Mouse (Mus musculus): ENCODE data around the gene Ogn. TPM values are rescaled to one million over a fixed set of nuclear protein-coding genes. Genes with fewer than 3 reads are reported as not detected.

The Ogn gene
- polyA plus RNA-seq (2014; fragmentation: Nextera tagmentation; extraction: Ambion mirVana): 8.6 and 8.7 TPM in 2 replicates

DNA sequence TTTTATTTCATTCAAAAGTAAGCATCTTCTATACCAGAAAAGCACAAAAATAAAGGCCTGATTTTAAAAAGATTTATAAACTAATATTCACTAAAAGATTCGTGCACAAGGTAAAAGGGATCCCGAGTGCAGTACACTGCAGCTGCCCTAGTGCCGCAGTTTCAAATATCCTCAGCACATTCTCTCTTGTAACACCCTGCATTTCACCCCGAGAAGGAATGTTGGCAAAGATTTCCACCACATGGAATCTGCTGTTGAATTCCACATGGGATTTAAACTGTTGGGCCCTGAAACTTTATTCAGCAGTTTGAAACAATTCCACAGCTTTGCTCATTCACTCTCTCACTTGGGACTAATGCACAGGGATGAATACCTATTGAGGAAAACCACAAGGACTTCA is at the start of gene Ogn:
TSS of gene Ogn (plus strand) at position 333 of the 400 bp plus-strand sequence.
- H3K4me1 ChIP-seq (replicated peaks; ENCODE audit: control insufficient read depth, insufficient read depth, low read length): no peaks in the 10 kb centered on the region
- DNase-seq (ENCODE audit: low spot score): no peak
- H3K4me2 ChIP-seq (replicated peaks): no peak within 1 kb of the TSS
- 81% methylated on average over 4 of the region's 4 CpGs for WGBS
- no peaks in the 10 kb centered on the region for H3K9me3 ChIP-seq (ENCODE audit: control insufficient read depth, low read length)
- ATAC-seq (ENCODE audit: low FRiP score): no peak
- no peaks in the 10 kb centered on the region for H3K36me3 ChIP-seq (replicated peaks; ENCODE audit: control insufficient read depth, insufficient read depth)
- H3K27me3 ChIP-seq (ENCODE audit: control insufficient read depth, insufficient read depth, low read length): no peaks in the 10 kb centered on the region
- no peak within 1 kb of the TSS for H3K9ac ChIP-seq
- H3K27ac ChIP-seq: no peak within 1 kb of the TSS
- H3K4me3 ChIP-seq (replicated peaks; ENCODE audit: low read length): no peak within 1 kb of the TSS

DNA sequence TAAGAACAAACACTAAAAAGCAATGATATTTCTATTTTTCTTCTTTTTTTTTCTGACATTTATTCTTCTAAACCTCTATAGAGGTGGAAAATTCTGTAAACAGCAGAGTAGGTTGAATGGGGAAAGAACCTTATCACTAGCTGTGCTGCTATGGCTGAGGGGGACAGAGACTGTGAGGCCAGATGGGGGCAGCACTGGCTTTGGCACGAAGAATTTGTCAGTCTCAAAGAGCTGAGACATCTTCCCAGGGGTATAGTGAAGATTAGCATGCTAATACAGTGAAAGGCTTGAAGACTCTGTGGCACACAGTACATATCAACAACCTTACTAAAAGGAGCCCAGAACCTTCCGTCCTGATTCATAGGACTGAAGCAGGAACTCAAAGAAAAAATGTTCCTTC is 48.7 kb upstream of the Ogn start:
- Histone ChIP-seq H3K36me3 (replicated peaks; ENCODE audit: control insufficient read depth, insufficient read depth) (no peaks in the 10 kb centered on the region), H3K27me3 (ENCODE audit: control insufficient read depth, insufficient read depth, low read length) (no peaks in the 10 kb centered on the region), H3K4me1 (replicated peaks; ENCODE audit: control insufficient read depth, insufficient read depth, low read length) (no peaks in the 10 kb centered on the region), H3K9ac (no peak overlapping the region), H3K4me3 (replicated peaks; ENCODE audit: low read length) (no peak overlapping the region), H3K9me3 (ENCODE audit: control insufficient read depth, low read length) (no peaks in the 10 kb centered on the region), H3K27ac (no peak overlapping the region), H3K4me2 (replicated peaks) (no peak overlapping the region)
- WGBS: 39% methylated on average over 2 of the region's 2 CpGs
- peak; percentile 32 for DNase-seq (ENCODE audit: low spot score)
- ATAC-seq (ENCODE audit: low FRiP score): no peak

- no peak for ATAC-seq (ENCODE audit: low FRiP score)
- Histone ChIP-seq H3K27me3 (ENCODE audit: control insufficient read depth, insufficient read depth, low read length) (no peaks in the 10 kb centered on the region), H3K4me3 (replicated peaks; ENCODE audit: low read length) (no peak overlapping the region), H3K9me3 (ENCODE audit: control insufficient read depth, low read length) (no peaks in the 10 kb centered on the region), H3K4me1 (replicated peaks; ENCODE audit: control insufficient read depth, insufficient read depth, low read length) (no peaks in the 10 kb centered on the region), H3K27ac (no peak overlapping the region), H3K9ac (no peak overlapping the region), H3K4me2 (replicated peaks) (no peak overlapping the region), H3K36me3 (replicated peaks; ENCODE audit: control insufficient read depth, insufficient read depth) (no peaks in the 10 kb centered on the region)
- WGBS: 69% methylated on average over 2 of the region's 2 CpGs
- DNase-seq (ENCODE audit: low spot score): no peak
These were observed 47.0 kb upstream of the Ogn start for GRCm38 (mm10) chr13:49560886-49561285.

GRCm38 (mm10) chr13:49564347-49564746 is 43.5 kb upstream of the Ogn start:
- no peaks in the 10 kb centered on the region for H3K36me3 ChIP-seq (replicated peaks; ENCODE audit: control insufficient read depth, insufficient read depth)
- no peak for ATAC-seq (ENCODE audit: low FRiP score)
- H3K4me3 ChIP-seq (replicated peaks; ENCODE audit: low read length): no peak overlapping the region
- no peak overlapping the region for H3K9ac ChIP-seq
- H3K27ac ChIP-seq: no peak overlapping the region
- no peaks in the 10 kb centered on the region for H3K9me3 ChIP-seq (ENCODE audit: control insufficient read depth, low read length)
- DNase-seq (ENCODE audit: low spot score): no peak
- no peaks in the 10 kb centered on the region for H3K4me1 ChIP-seq (replicated peaks; ENCODE audit: control insufficient read depth, insufficient read depth, low read length)
- WGBS: 96% methylated on average over 1 of the region's 1 CpGs
- H3K4me2 ChIP-seq (replicated peaks): no peak overlapping the region
- no peaks in the 10 kb centered on the region for H3K27me3 ChIP-seq (ENCODE audit: control insufficient read depth, insufficient read depth, low read length)

DNA sequence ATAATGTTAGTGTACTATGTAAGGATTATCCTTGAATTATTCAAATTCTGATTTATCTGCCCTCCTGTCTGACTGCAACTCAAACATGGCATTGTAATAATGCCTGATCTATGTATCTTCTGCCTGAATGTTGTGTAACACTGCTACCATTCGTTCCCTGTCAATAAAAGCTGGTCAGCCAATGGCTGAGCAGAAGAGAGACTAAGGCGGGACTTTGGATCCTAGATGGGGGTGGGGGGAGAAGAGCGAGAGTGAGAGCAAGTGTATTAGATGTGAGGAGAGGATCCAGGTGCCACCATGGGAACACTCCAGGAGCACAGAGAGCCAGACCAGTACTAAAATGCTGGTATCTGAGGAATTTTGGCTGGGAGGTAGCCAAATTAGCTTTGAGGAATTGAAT is 37.5 kb upstream of the Ogn start:
- no peaks in the 10 kb centered on the region for H3K36me3 ChIP-seq (replicated peaks; ENCODE audit: control insufficient read depth, insufficient read depth)
- H3K27ac ChIP-seq: no peak overlapping the region
- WGBS: 74% methylated on average over 3 of the region's 3 CpGs
- H3K9me3 ChIP-seq (ENCODE audit: control insufficient read depth, low read length): no peaks in the 10 kb centered on the region
- DNase-seq (ENCODE audit: low spot score): no peak
- H3K9ac ChIP-seq: no peak overlapping the region
- H3K27me3 ChIP-seq (ENCODE audit: control insufficient read depth, insufficient read depth, low read length): no peaks in the 10 kb centered on the region
- no peak overlapping the region for H3K4me2 ChIP-seq (replicated peaks)
- ATAC-seq (ENCODE audit: low FRiP score): 0 out of 2 replicates have a peak, but pooled peaks have one; percentile 46
- H3K4me3 ChIP-seq (replicated peaks; ENCODE audit: low read length): no peak overlapping the region
- no peaks in the 10 kb centered on the region for H3K4me1 ChIP-seq (replicated peaks; ENCODE audit: control insufficient read depth, insufficient read depth, low read length)

GRCm38 (mm10) chr13:49571418-49571817 is 36.4 kb upstream of the Ogn start:
- no peak for DNase-seq (ENCODE audit: low spot score)
- H3K27ac ChIP-seq: no peak overlapping the region
- H3K4me2 ChIP-seq (replicated peaks): no peak overlapping the region
- ATAC-seq (ENCODE audit: low FRiP score): no peak
- H3K9me3 ChIP-seq (ENCODE audit: control insufficient read depth, low read length): no peaks in the 10 kb centered on the region
- H3K4me3 ChIP-seq (replicated peaks; ENCODE audit: low read length): no peak overlapping the region
- no peaks in the 10 kb centered on the region for H3K36me3 ChIP-seq (replicated peaks; ENCODE audit: control insufficient read depth, insufficient read depth)
- H3K9ac ChIP-seq: no peak overlapping the region
- H3K27me3 ChIP-seq (ENCODE audit: control insufficient read depth, insufficient read depth, low read length): no peaks in the 10 kb centered on the region
- no peaks in the 10 kb centered on the region for H3K4me1 ChIP-seq (replicated peaks; ENCODE audit: control insufficient read depth, insufficient read depth, low read length)
- 90% methylated on average over 2 of the region's 2 CpGs for WGBS

DNA sequence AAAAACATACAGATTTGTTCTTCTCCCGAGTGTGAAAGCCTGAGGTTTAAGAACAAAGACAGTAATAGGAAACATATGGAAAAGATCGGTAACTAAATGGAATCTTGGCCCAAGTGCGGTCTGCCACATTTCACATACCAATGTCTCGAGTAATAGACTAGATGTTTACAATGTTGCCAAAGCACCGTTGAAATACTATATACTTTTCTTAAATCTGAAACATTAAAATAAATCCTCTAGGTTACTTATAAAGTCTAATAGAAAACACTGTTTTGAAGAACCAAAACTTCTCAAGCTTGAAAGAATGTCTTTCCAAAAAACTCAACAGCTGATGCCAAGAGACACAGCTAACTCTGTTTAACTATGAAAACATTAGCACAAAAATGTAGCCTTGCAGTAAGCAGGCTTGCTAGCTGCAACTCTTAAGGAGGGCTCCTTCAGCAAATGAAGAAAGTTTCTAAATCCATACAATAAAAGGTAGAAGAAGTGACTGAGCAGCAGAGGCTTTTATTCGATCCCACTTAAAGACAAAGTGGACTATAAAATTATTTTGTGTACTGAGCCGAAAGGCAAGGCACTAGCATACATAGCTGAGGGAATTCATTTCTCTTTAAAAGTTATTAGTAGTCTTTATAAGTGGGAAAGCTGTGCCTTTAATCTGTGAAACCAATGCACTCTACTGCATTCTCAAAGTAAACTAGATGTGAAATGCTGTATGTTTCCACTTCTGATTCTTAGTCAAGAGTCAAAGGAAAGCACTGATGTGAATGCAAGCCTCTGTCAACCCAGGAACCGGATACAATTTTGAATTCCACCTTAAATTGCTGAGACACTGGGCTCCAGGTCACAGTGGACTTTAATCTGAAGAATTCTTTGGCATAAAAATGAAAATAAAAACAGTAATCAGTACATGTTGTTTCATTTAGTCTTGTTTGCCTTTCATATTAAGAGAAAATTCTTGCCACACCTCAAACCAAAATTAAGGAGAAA is 26.0 kb upstream of the Ogn start, which contains the start of gene Omd:
TSS of gene Omd (plus strand) at position 922 of the 990 bp plus-strand sequence.
- DNase-seq (ENCODE audit: low spot score) (no peak), ATAC-seq (ENCODE audit: low FRiP score) (no peak)
- H3K4me1 ChIP-seq (replicated peaks; ENCODE audit: control insufficient read depth, insufficient read depth, low read length): no peaks in the 10 kb centered on the region
- no peak within 1 kb of the TSS for H3K4me3 ChIP-seq (replicated peaks; ENCODE audit: low read length)
- no peak within 1 kb of the TSS for H3K27ac ChIP-seq
- 87% methylated on average over 8 of the region's 8 CpGs for WGBS
- no peaks in the 10 kb centered on the region for H3K27me3 ChIP-seq (ENCODE audit: control insufficient read depth, insufficient read depth, low read length)
- H3K9me3 ChIP-seq (ENCODE audit: control insufficient read depth, low read length): no peaks in the 10 kb centered on the region
- no peaks in the 10 kb centered on the region for H3K36me3 ChIP-seq (replicated peaks; ENCODE audit: control insufficient read depth, insufficient read depth)
- H3K9ac ChIP-seq: no peak within 1 kb of the TSS
- no peak within 1 kb of the TSS for H3K4me2 ChIP-seq (replicated peaks)

DNA sequence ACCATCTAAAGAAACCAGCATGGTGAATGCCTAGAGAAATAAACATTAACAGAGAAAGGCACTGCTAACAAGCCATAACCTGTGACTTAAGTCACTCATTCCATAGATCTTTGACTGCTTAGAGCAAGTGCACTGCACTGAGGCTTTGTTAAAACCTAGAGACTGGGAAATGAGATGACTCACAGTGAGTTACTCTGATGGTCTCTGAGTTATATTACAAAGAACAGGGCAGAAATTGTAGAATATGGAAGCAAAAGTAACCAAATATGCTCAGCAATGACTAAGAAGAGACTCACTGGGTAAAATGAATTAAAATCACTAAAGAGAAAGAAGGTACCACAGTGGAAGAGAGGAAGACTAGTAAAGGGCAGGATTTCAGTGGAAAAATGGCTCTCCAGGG is 24.0 kb upstream of the Ogn start:
- no peak overlapping the region for H3K9ac ChIP-seq
- no peak overlapping the region for H3K27ac ChIP-seq
- no peaks in the 10 kb centered on the region for H3K36me3 ChIP-seq (replicated peaks; ENCODE audit: control insufficient read depth, insufficient read depth)
- no peaks in the 10 kb centered on the region for H3K27me3 ChIP-seq (ENCODE audit: control insufficient read depth, insufficient read depth, low read length)
- H3K9me3 ChIP-seq (ENCODE audit: control insufficient read depth, low read length): no peaks in the 10 kb centered on the region
- H3K4me1 ChIP-seq (replicated peaks; ENCODE audit: control insufficient read depth, insufficient read depth, low read length): no peaks in the 10 kb centered on the region
- no peak for DNase-seq (ENCODE audit: low spot score)
- H3K4me2 ChIP-seq (replicated peaks): no peak overlapping the region
- no peak for ATAC-seq (ENCODE audit: low FRiP score)
- no peak overlapping the region for H3K4me3 ChIP-seq (replicated peaks; ENCODE audit: low read length)

GRCm38 (mm10) chr13:49584307-49585005 is 23.4 kb upstream of the Ogn start:
- Histone ChIP-seq H3K27me3 (ENCODE audit: control insufficient read depth, insufficient read depth, low read length) (no peaks in the 10 kb centered on the region), H3K4me3 (replicated peaks; ENCODE audit: low read length) (no peak overlapping the region), H3K4me1 (replicated peaks; ENCODE audit: control insufficient read depth, insufficient read depth, low read length) (no peaks in the 10 kb centered on the region), H3K27ac (no peak overlapping the region), H3K36me3 (replicated peaks; ENCODE audit: control insufficient read depth, insufficient read depth) (no peaks in the 10 kb centered on the region), H3K9me3 (ENCODE audit: control insufficient read depth, low read length) (no peaks in the 10 kb centered on the region), H3K4me2 (replicated peaks) (no peak overlapping the region), H3K9ac (no peak overlapping the region)
- 85% methylated on average over 8 of the region's 8 CpGs for WGBS
- no peak for ATAC-seq (ENCODE audit: low FRiP score)
- DNase-seq (ENCODE audit: low spot score): no peak
